Comparison of ENCODE assay signal across 8 mouse cellular contexts in the genomic region with DNA sequence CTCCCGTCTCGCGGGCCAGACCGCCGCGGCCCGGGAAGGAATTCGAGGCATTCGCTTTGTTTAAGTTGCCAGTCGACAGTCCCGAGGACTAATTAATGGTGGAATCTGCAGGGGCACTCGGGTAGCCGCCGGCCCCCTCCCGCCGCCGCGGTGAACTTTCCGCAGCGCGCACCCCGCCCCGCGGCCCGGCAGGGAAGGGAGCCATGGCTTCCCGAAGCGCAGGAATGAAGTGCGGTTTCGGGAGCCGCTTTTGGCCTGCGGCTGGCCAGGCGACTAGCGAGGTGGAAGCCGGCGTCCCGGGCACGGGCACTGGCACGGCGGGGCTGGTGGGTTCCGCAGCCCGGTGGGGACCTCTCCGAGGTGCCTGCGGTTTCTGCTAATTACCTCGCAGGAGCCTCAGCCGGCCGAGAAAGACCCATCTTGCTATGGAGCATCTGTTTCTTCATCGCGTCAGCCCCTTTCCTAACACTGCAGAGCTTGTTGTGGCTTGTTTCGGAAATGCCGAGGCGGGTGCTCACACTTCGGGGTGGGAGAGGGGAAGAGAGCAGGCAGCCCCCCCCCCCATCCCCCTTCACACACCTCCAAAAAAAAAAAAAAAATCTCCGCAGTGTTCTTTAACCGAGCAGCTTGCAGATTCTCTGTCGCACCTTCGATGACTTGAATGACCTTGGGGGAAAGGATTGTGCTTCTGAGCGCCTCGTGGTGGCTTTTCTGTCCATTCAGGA. TPM values are rescaled to one million over a fixed set of nuclear protein-coding genes. Genes with fewer than 3 reads are reported as not detected.
DNase-seq lines count a peak whose midpoint lies in the region; ATAC-seq lines count a peak whose summit lies in the region.

No protein-coding gene starts in this region.

- peak overlapping the region; percentile 65 for H3K4me2 ChIP-seq in hindbrain, embryonic 14.5 days (replicated peaks)
- peak overlapping the region; percentile 56 for H3K4me2 ChIP-seq in stomach, embryonic 14.5 days (replicated peaks; ENCODE audit: low read depth, low read length)

- peak overlapping the region; percentile 95 for H3K27ac ChIP-seq in hindbrain, embryonic 14.5 days
- peak overlapping the region; percentile 99 for H3K27ac ChIP-seq in stomach, embryonic 14.5 days (ENCODE audit: low read length)

- no peaks in the 10 kb centered on the region for H3K9me3 ChIP-seq in hindbrain, embryonic 14.5 days (ENCODE audit: control insufficient read depth, low read length)
- no peaks in the 10 kb centered on the region for H3K9me3 ChIP-seq in stomach, embryonic 14.5 days (ENCODE audit: control insufficient read depth, low read depth, low read length)

- peak; percentile 32 for ATAC-seq in hindbrain, embryonic 14.5 days (ENCODE audit: low FRiP score)
- ATAC-seq in stomach, embryonic 14.5 days (ENCODE audit: insufficient number of reproducible peaks, insufficient read depth, low FRiP score, low read depth), result peak; percentile 11; the same call in 1 of the 2 replicates

- intact Hi-C loops in left cerebral cortex, postnatal 4 days (cut with DNase I), result no loop called here

- DNase-seq in heart, adult 11 months, result peak; percentile 97
- no peak for DNase-seq in heart, adult 8-10 months (ENCODE audit: low spot score)
- peak; percentile 62 to 78 for DNase-seq in cerebellum, adult 18-20 months
- DNase-seq in frontal cortex, postnatal 36 days (ENCODE audit: low spot score in 2 of 2), result peak; percentile 44 to 45
- DNase-seq in hindbrain, embryonic 14.5 days (ENCODE audit: low spot score), result peak; percentile 53
- peak; percentile 31 for DNase-seq in left cerebral cortex, postnatal 4 days
- DNase-seq in mesoderm, embryonic 11.5 days (ENCODE audit: low read depth, low spot score), result peak; percentile 59

- WGBS in hindbrain, embryonic 14.5 days, result under 1% methylated on average over 52 of the region's 58 CpGs
- under 1% methylated on average over 56 of the region's 58 CpGs for WGBS in stomach, embryonic 14.5 days

- H3K27me3 ChIP-seq in hindbrain, embryonic 14.5 days (ENCODE audit: control insufficient read depth, insufficient read depth, low read length), result no peaks in the 10 kb centered on the region
- no peaks in the 10 kb centered on the region for H3K27me3 ChIP-seq in stomach, embryonic 14.5 days (ENCODE audit: control insufficient read depth, insufficient read depth, low read length)

- peak overlapping the region; percentile 79 for H3K9ac ChIP-seq in hindbrain, embryonic 14.5 days
- peak overlapping the region; percentile 90 for H3K9ac ChIP-seq in stomach, embryonic 14.5 days (replicated peaks; ENCODE audit: low read depth, low read length)

- H3K4me1 ChIP-seq in hindbrain, embryonic 14.5 days (replicated peaks; ENCODE audit: control insufficient read depth, insufficient read depth, low read length), result peaks cover 10% of the 10 kb centered on the region
- H3K4me1 ChIP-seq in stomach, embryonic 14.5 days (ENCODE audit: control insufficient read depth, insufficient read depth, low read length), result peaks cover 16% of the 10 kb centered on the region; the same call in 1 of the 2 replicates

- no peaks in the 10 kb centered on the region for H3K36me3 ChIP-seq in hindbrain, embryonic 14.5 days (replicated peaks; ENCODE audit: control insufficient read depth, insufficient read depth)
- no peaks in the 10 kb centered on the region for H3K36me3 ChIP-seq in stomach, embryonic 14.5 days (ENCODE audit: control insufficient read depth, insufficient read depth, low read length)

- peak overlapping the region; percentile 91 for H3K4me3 ChIP-seq in hindbrain, embryonic 14.5 days (replicated peaks; ENCODE audit: low read length)
- peak overlapping the region; percentile 81 for H3K4me3 ChIP-seq in stomach, embryonic 14.5 days (ENCODE audit: low read depth, low read length)

RNA-seq across cellular contexts. Expression of gene Luzp1, which starts 0.9 kb away (rescaled TPM):
- total RNA-seq in heart, adult 8-10 months (2022), result 10 to 100 TPM; 28.3 to 48.0 (median 38.1) TPM
- 48.6 and 56.8 TPM in 2 replicates for polyA plus RNA-seq in hindbrain, embryonic 14.5 days (2014; fragmentation: Nextera tagmentation; extraction: Ambion mirVana)
- total RNA-seq in left cerebral cortex, postnatal 4 days (2021), result 10 to 100 TPM; 24.6 to 33.8 TPM
- polyA plus RNA-seq in stomach, embryonic 14.5 days (2014; fragmentation: Nextera tagmentation; extraction: Ambion mirVana), result 114 and 128 TPM in 2 replicates

RNA-seq across cellular contexts. Expression of gene 6030445D17Rik, which starts 8.5 kb away (rescaled TPM):
- under 1 TPM in 3 of 4 experiments, not detected in 1; 0.24 to 0.60 (median 0.41) TPM for total RNA-seq in heart, adult 8-10 months (2022)
- polyA plus RNA-seq in hindbrain, embryonic 14.5 days (2014; fragmentation: Nextera tagmentation; extraction: Ambion mirVana), result 0.20 and 0.32 TPM in 2 replicates
- total RNA-seq in left cerebral cortex, postnatal 4 days (2021), result under 1 TPM; 0.46 to 0.58 TPM
- polyA plus RNA-seq in stomach, embryonic 14.5 days (2014; fragmentation: Nextera tagmentation; extraction: Ambion mirVana), result 0.46 and 0.48 TPM in 2 replicates

RNA-seq across cellular contexts. Expression of gene Htr1d, which starts 47.2 kb away (rescaled TPM):
- total RNA-seq in heart, adult 8-10 months (2022), result not detected
- 1.9 and 2.1 TPM in 2 replicates for polyA plus RNA-seq in hindbrain, embryonic 14.5 days (2014; fragmentation: Nextera tagmentation; extraction: Ambion mirVana)
- total RNA-seq in left cerebral cortex, postnatal 4 days (2021), result 1 to 10 TPM; 3.0 to 3.4 TPM
- polyA plus RNA-seq in stomach, embryonic 14.5 days (2014; fragmentation: Nextera tagmentation; extraction: Ambion mirVana), result 0.31 and 0.42 TPM in 2 replicates
